Mouse (Mus musculus) hindbrain, embryonic 13.5 days (tissue): Measurements from ENCODE around the gene Copz2. TPM values are rescaled to one million over a fixed set of nuclear protein-coding genes. Genes with fewer than 3 reads are reported as not detected.

Experiments
- ATAC-seq: fragments of 200-750 bp; cut with Nextera tagmentation; 2 replicates; pipeline ENCODE4 v1.8.0; 2017; ENCODE audit warnings: moderate TSS enrichment; ENCODE audit not compliant: low FRiP score
- H3K27ac ChIP-seq: fragments of 300-500 bp; sonication (generic); 2 replicates; pipeline ENCODE4 v1.5.1; 2015; ENCODE audit warnings: inconsistent platforms, mild to moderate bottlenecking, moderate library complexity
- H3K27me3 ChIP-seq: fragments of 300-500 bp; sonication (generic); 2 replicates; pipeline ENCODE4 v1.6.1; 2015; ENCODE audit warnings: mild to moderate bottlenecking, inconsistent platforms
- H3K36me3 ChIP-seq: fragments of 300-500 bp; sonication (generic); 2 replicates; pipeline ENCODE4 v1.6.1; 2015; ENCODE audit warnings: mild to moderate bottlenecking, inconsistent platforms
- H3K4me1 ChIP-seq: fragments of 300-500 bp; sonication (generic); replicated peaks from 2 replicates; pipeline ENCODE4 v1.6.1; 2015; ENCODE audit warnings: inconsistent platforms
- H3K4me2 ChIP-seq: fragments of 300-500 bp; sonication (generic); 2 replicates; pipeline ENCODE4 v1.6.1; 2015; ENCODE audit warnings: inconsistent platforms, mild to moderate bottlenecking, moderate library complexity
- H3K4me3 ChIP-seq: fragments of 300-500 bp; sonication (generic); 2 replicates; pipeline ENCODE4 v1.5.1; 2015; ENCODE audit warnings: mild to moderate bottlenecking, inconsistent platforms
- H3K9ac ChIP-seq: fragments of 300-500 bp; sonication (generic); 2 replicates; pipeline ENCODE4 v1.6.1; 2015; ENCODE audit warnings: mild to moderate bottlenecking, inconsistent platforms
- H3K9me3 ChIP-seq: fragments of 300-500 bp; sonication (generic); 2 replicates; pipeline ENCODE4 v1.6.1; 2016; ENCODE audit warnings: inconsistent platforms
- WGBS: fragments of 180-500 bp; shearing (Covaris S2); methylation state at CpG from one replicate; pipeline ENCODE4 v1.1.7; 2015; 5-methylcytosine and 5-hydroxymethylcytosine counted together
- polyA plus RNA-seq: library from polyadenylated mRNA; unstranded; fragments of >200 nt; fragmentation: Nextera tagmentation; extraction: Ambion mirVana; gene quantifications from 2 replicates; pipeline ENCODE4 v1.2.1, GENCODE M21; 2015

Gene Copz2
- polyA plus RNA-seq, 1 experiment from 2014 or later, result 27.3 TPM

GRCm38 (mm10) chr11:96875745-96876144 lies 26.1 kb downstream of the Copz2 start:
- peak overlapping the region; percentile 28 for H3K4me3 ChIP-seq
- no peaks in the 10 kb centered on the region for H3K27me3 ChIP-seq
- peaks cover 76% of the 10 kb centered on the region for H3K4me1 ChIP-seq
- ATAC-seq, result peak; percentile 91
- peak overlapping the region; percentile 100 for H3K27ac ChIP-seq
- peak overlapping the region; percentile 49 for H3K4me2 ChIP-seq
- H3K9me3 ChIP-seq, result no peaks in the 10 kb centered on the region
- WGBS, result under 1% methylated on average over 35 of the region's 35 CpGs
- H3K36me3 ChIP-seq, result no peaks in the 10 kb centered on the region
- H3K9ac ChIP-seq, result peak overlapping the region; percentile 19

GRCm38 (mm10) chr11:96876300-96877040 lies 26.8 kb downstream of the Copz2 start:
- Histone ChIP-seq H3K36me3 (no peaks in the 10 kb centered on the region), H3K9ac (peak overlapping the region; percentile 72), H3K4me3 (no peak overlapping the region; the same call in 1 of the 2 replicates), H3K27ac (peak overlapping the region; percentile 100), H3K4me2 (peak overlapping the region; percentile 49), H3K4me1 (peaks cover 74% of the 10 kb centered on the region), H3K9me3 (no peaks in the 10 kb centered on the region), H3K27me3 (no peaks in the 10 kb centered on the region)
- peak; percentile 72 for ATAC-seq
- 3% methylated on average over 13 of the region's 13 CpGs for WGBS

GRCm38 (mm10) chr11:96877071-96877470 lies 27.4 kb downstream of the Copz2 start:
- Histone ChIP-seq H3K4me3 (no peak overlapping the region), H3K4me1 (peaks cover 71% of the 10 kb centered on the region), H3K9me3 (no peaks in the 10 kb centered on the region), H3K4me2 (peak overlapping the region; percentile 49), H3K36me3 (no peaks in the 10 kb centered on the region), H3K9ac (peak overlapping the region; percentile 72), H3K27ac (peak overlapping the region; percentile 100), H3K27me3 (no peaks in the 10 kb centered on the region)
- 27% methylated on average over 4 of the region's 4 CpGs for WGBS
- ATAC-seq, result no peak

GRCm38 (mm10) chr11:96878715-96879114 lies 29.0 kb downstream of the Copz2 start:
- Histone ChIP-seq H3K4me3 (no peak overlapping the region), H3K27ac (peak overlapping the region; percentile 100), H3K4me1 (peaks cover 56% of the 10 kb centered on the region), H3K27me3 (no peaks in the 10 kb centered on the region), H3K9me3 (no peaks in the 10 kb centered on the region), H3K9ac (no peak overlapping the region), H3K4me2 (no peak overlapping the region), H3K36me3 (no peaks in the 10 kb centered on the region)
- no peak for ATAC-seq
- WGBS, result 15% methylated on average over 3 of the region's 3 CpGs

GRCm38 (mm10) chr11:96879359-96879758 lies 29.7 kb downstream of the Copz2 start:
- Histone ChIP-seq H3K27ac (peak overlapping the region; percentile 100), H3K4me1 (peaks cover 52% of the 10 kb centered on the region), H3K9me3 (no peaks in the 10 kb centered on the region), H3K4me3 (no peak overlapping the region), H3K27me3 (no peaks in the 10 kb centered on the region), H3K4me2 (no peak overlapping the region), H3K9ac (0 out of 2 replicates have a peak overlapping the region, but pooled peaks have one; percentile 24), H3K36me3 (no peaks in the 10 kb centered on the region)
- WGBS, result 6% methylated on average over 7 of the region's 7 CpGs
- no peak for ATAC-seq

GRCm38 (mm10) chr11:96880296-96880695 lies 30.6 kb downstream of the Copz2 start:
- no peaks in the 10 kb centered on the region for H3K36me3 ChIP-seq
- ATAC-seq, result no peak
- no peaks in the 10 kb centered on the region for H3K27me3 ChIP-seq
- H3K9ac ChIP-seq, result no peak overlapping the region
- no peak overlapping the region for H3K4me2 ChIP-seq
- 77% methylated on average over 9 of the region's 9 CpGs for WGBS
- peak overlapping the region; percentile 100; the same call in 1 of the 2 replicates for H3K27ac ChIP-seq
- H3K9me3 ChIP-seq, result no peaks in the 10 kb centered on the region
- peaks cover 50% of the 10 kb centered on the region for H3K4me1 ChIP-seq
- no peak overlapping the region for H3K4me3 ChIP-seq

- peak overlapping the region; percentile 58 for H3K9ac ChIP-seq
- no peak overlapping the region for H3K4me3 ChIP-seq
- H3K9me3 ChIP-seq, result no peaks in the 10 kb centered on the region
- H3K36me3 ChIP-seq, result no peaks in the 10 kb centered on the region
- no peaks in the 10 kb centered on the region for H3K27me3 ChIP-seq
- H3K27ac ChIP-seq, result peak overlapping the region; percentile 90
- WGBS, result 11% methylated on average over 5 of the region's 5 CpGs
- H3K4me1 ChIP-seq, result peaks cover 34% of the 10 kb centered on the region
- ATAC-seq, result peak; percentile 90
- no peak overlapping the region for H3K4me2 ChIP-seq
These were observed 36.3 kb downstream of the Copz2 start for GRCm38 (mm10) chr11:96885901-96886340.

- Histone ChIP-seq H3K27me3 (no peaks in the 10 kb centered on the region), H3K4me2 (no peak overlapping the region), H3K9me3 (no peaks in the 10 kb centered on the region), H3K27ac (peak overlapping the region; percentile 90), H3K4me1 (peaks cover 38% of the 10 kb centered on the region), H3K36me3 (no peaks in the 10 kb centered on the region), H3K9ac (no peak overlapping the region), H3K4me3 (no peak overlapping the region)
- no peak for ATAC-seq
- WGBS, result 77% methylated on average over 8 of the region's 8 CpGs
These were observed 37.4 kb downstream of the Copz2 start for GRCm38 (mm10) chr11:96886942-96887546.

- Histone ChIP-seq H3K27ac (peak overlapping the region; percentile 66), H3K4me3 (no peak overlapping the region), H3K4me2 (no peak overlapping the region), H3K27me3 (no peaks in the 10 kb centered on the region), H3K9me3 (no peaks in the 10 kb centered on the region), H3K4me1 (peaks cover 39% of the 10 kb centered on the region), H3K36me3 (no peaks in the 10 kb centered on the region), H3K9ac (no peak overlapping the region)
- 22% methylated on average over 14 of the region's 14 CpGs for WGBS
- no peak for ATAC-seq
These were observed 42.3 kb downstream of the Copz2 start for GRCm38 (mm10) chr11:96891784-96892527.

- Histone ChIP-seq H3K4me1 (peaks cover 47% of the 10 kb centered on the region), H3K36me3 (no peaks in the 10 kb centered on the region), H3K4me2 (no peak overlapping the region), H3K27me3 (no peaks in the 10 kb centered on the region), H3K4me3 (no peak overlapping the region), H3K27ac (peak overlapping the region; percentile 84), H3K9ac (peak overlapping the region; percentile 39; the same call in 1 of the 2 replicates), H3K9me3 (no peaks in the 10 kb centered on the region)
- peak; percentile 79 for ATAC-seq
- 29% methylated on average over 11 of the region's 11 CpGs for WGBS
These were observed 43.7 kb downstream of the Copz2 start for GRCm38 (mm10) chr11:96893203-96893842.

GRCm38 (mm10) chr11:96895886-96896285 lies 46.2 kb downstream of the Copz2 start:
- Histone ChIP-seq H3K27ac (no peak overlapping the region), H3K4me1 (peaks cover 69% of the 10 kb centered on the region), H3K4me2 (no peak overlapping the region), H3K27me3 (no peaks in the 10 kb centered on the region), H3K4me3 (no peak overlapping the region), H3K9ac (no peak overlapping the region), H3K36me3 (no peaks in the 10 kb centered on the region), H3K9me3 (no peaks in the 10 kb centered on the region)
- 91% methylated on average over 4 of the region's 4 CpGs for WGBS
- ATAC-seq, result no peak
